Mouse (Mus musculus): Measurements from ENCODE around the gene Dnah14. TPM values are rescaled to one million over a fixed set of nuclear protein-coding genes. Genes with fewer than 3 reads are reported as not detected.

Dnah14 gene
- polyA plus RNA-seq, 1 experiment, result 0.14 TPM

DNA sequence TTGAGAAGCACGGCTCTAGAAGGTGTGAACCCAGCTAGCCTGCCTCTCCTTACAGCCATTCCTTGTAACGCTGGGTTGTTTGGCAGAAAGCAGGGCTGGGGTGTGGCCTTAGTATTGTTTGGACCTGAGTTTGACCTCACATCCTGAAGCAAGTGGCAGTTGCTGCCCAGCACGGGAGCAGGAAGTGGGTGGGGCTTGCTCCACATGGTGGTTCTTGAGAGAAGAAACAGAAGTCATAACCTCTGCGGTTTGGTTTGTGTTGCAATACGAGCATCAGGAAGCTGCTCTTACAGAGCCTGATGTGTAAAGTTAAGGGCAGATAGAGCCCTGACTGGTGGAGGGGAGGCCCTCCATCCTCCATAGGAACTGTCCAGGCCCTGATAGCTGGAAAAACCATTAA lies 284.3 kb downstream of the Dnah14 start:
- no peak for TF ChIP-seq CTCF (IDR thresholded peaks at IDR 0.05; ENCODE audit: borderline replicate concordance, extremely low read depth, insufficient read depth, insufficient read length)
- TF ChIP-seq POLR2A (IDR thresholded peaks at IDR 0.05; ENCODE audit: borderline replicate concordance, extremely low read depth, insufficient read depth, insufficient read length, poor library complexity, severe bottlenecking), result no peak
- DNase-seq (ENCODE audit: low read depth), result peak; percentile 45

DNA sequence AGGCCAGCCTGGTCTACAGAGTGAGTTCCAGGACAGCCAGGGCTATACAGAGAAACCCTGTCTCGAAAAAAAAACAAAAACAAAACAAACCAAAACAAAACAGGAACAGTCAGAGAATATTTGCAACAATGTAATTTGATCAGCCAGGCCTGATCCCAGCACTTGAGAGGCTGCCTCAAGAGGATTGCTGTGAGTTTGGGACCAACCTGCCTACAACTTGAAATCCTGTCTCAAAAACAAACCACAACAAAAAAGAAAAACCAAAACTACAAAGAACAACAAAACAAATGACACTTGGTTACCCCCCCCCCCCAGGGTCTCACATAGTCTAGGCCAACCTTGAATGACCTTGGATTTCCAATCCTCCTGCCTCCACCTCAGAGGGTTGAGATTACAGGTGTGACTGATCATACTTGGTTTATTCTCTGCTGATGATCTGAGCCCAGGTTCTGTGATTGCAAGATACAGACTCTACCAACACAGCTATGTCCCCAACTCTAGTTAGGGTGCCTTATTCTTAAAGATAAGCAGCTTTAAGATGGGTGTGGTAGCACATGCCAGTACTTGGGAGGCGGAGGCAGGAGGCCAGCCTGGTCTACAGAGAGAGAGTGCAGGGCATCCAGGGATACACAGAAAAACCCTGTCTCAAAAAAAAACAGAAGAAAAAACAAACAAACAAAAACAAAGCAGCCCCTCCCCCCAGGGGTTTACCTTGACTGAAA lies 285.0 kb downstream of the Dnah14 start:
- DNase-seq (ENCODE audit: low read depth), result no peak
- TF ChIP-seq POLR2A (IDR thresholded peaks at IDR 0.05; ENCODE audit: borderline replicate concordance, extremely low read depth, insufficient read depth, insufficient read length, poor library complexity, severe bottlenecking) (no peak), CTCF (IDR thresholded peaks at IDR 0.05; ENCODE audit: borderline replicate concordance, extremely low read depth, insufficient read depth, insufficient read length) (no peak)

DNA sequence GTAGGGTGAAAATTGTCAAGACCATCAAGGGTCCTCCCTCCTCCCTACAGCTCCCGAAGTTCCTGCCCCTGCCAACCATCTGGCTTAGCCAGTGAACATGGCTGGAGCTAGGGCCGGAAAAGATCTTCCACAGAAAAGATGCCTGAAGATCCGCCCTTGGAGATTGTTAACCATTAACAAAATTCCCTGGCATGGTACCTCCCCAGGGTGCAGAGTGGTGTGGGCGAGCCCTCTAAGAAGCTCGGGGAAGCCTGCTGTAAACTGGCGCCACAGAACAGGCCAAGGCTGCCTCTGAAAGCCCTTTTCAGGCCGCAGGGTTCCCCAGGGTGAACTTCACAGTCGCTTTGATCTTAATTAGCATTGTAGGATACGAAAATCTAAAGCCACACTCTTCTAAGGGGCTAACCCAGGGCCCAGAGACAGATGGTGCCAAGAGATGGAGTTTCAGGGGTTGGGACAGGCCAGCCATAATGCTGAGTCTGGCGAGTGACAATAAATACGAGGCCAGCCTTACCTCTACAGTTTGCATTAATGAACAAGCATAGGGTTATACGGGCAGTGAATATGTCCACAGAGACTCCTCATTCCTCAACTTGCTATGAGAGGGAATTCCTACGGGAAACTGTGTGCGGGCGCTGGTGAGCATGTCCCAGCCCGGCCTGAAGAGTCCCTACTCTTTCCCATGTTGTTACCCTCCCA lies 286.5 kb downstream of the Dnah14 start:
- no peak for TF ChIP-seq POLR2A (IDR thresholded peaks at IDR 0.05; ENCODE audit: borderline replicate concordance, extremely low read depth, insufficient read depth, insufficient read length, poor library complexity, severe bottlenecking)
- TF ChIP-seq CTCF (IDR thresholded peaks at IDR 0.05; ENCODE audit: borderline replicate concordance, extremely low read depth, insufficient read depth, insufficient read length), result no peak
- DNase-seq (ENCODE audit: low read depth), result no peak

DNA sequence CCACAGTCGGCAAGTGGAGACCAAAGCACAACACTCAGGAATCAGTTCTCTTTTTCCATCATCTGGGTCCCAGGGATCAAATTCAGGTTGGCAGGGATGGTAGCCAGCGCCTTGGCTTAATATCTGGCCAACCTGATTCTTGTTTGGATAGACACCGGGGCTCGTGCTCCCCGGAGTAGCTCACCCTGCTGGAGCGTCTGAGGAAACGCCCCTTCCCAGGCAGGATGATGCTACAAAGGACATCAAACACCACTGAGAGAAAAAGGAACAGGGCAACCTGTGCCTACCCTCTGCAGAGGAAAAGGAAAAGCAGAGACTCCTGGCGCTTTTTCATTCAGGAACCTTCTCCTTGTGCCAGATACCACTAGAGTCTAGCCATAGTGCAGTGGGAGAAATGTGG lies 287.1 kb downstream of the Dnah14 start:
- TF ChIP-seq POLR2A (IDR thresholded peaks at IDR 0.05; ENCODE audit: borderline replicate concordance, extremely low read depth, insufficient read depth, insufficient read length, poor library complexity, severe bottlenecking), result no peak
- no peak for TF ChIP-seq CTCF (IDR thresholded peaks at IDR 0.05; ENCODE audit: borderline replicate concordance, extremely low read depth, insufficient read depth, insufficient read length)
- no peak for DNase-seq (ENCODE audit: low read depth)

Other genes starting within 250 kb of the Dnah14 start
- 6.7 and 10.5 TPM in 2 replicates for gene Cnih3, start 223.9 kb upstream of the Dnah14 start, polyA plus RNA-seq (2012; rRNA removed)
- 0.04 and 0.09 TPM in 2 replicates for gene Ccdc121, start 65.1 kb upstream of the Dnah14 start, polyA plus RNA-seq (2012; rRNA removed)